Mouse (Mus musculus): ENCODE results near the gene Tmem248. TPM values are rescaled to one million over a fixed set of nuclear protein-coding genes. Genes with fewer than 3 reads are reported as not detected.
A peak's percentile ranks its signal among the peaks of the same experiment; 100 is the strongest.

Gene Tmem248
- total and polyA plus RNA-seq, 2 experiments from 2014 or later: 31.6 to 46.9 TPM

- peak; percentile 50; the same call in 1 of the 2 replicates for ATAC-seq (ENCODE audit: low FRiP score)
- Histone ChIP-seq H3K27me3 (ENCODE audit: insufficient read depth, low read length) (no peaks in the 10 kb centered on the region), H3K36me3 (ENCODE audit: insufficient read depth, low read length) (no peaks in the 10 kb centered on the region), H3K4me1 (ENCODE audit: insufficient read depth, low read length) (peaks cover 14% of the 10 kb centered on the region), H3K4me2 (ENCODE audit: low read depth, low read length, poor library complexity, severe bottlenecking) (peak overlapping the region; percentile 74), H3K9ac (replicated peaks; ENCODE audit: low read length, poor library complexity, severe bottlenecking) (peak overlapping the region; percentile 95), H3K27ac (ENCODE audit: low read depth, low read length) (peak overlapping the region; percentile 82), H3K9me3 (ENCODE audit: low read length) (no peaks in the 10 kb centered on the region), H3K4me3 (ENCODE audit: low read depth, low read length) (peak overlapping the region; percentile 98)
- DNase-seq (ENCODE audit: low spot score): peak; percentile 38
- no peak for TF ChIP-seq CTCF (IDR thresholded peaks at IDR 0.05)
- 2% methylated on average over 10 of the region's 10 CpGs for WGBS
These were observed 4.9 kb downstream of the Tmem248 start for GRCm38 (mm10) chr5:130221760-130222145.

DNA sequence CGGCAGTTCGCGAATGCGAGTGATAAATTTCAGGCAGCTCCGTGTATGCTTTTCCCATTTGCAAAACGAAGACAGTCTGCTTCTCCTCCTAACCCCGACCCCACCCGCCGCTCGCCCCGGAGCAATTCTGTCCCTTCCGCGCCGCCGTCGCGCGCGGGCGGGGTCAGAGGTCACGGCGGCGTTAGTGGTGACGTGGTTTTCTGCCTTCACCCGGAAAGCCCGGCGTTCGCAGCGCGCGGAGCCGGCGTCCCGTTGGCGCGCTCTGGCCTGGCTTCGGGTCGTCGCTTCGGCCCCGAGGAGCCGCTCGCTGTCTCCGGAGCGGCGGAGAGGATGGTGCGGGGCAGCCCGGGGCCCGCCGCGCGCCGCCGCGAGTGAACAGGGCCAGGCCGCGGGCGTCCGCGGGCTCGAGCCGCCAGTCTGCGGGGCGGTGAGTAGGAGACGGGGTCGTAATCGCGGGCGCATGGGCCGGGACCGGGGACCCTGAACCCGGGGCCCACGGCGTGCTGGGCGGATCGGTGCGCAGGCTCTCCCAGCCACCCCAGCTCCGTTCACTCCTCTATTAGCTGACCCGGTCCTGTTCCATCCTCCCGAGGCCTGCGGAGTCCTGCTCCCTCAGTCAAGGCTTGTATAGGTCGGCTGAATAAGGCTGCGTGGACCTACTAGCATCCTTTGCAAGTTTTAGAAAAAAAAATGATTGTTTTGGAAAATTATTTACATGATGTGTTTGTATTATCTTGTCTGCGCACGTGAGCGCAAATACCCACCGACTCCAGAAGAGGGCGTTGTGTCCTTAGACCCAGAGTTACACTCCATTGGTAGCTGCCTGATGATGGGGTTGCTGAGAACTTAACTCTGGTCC lies 5.5 kb downstream of the Tmem248 start:
- Histone ChIP-seq H3K27me3 (ENCODE audit: insufficient read depth, low read length) (no peaks in the 10 kb centered on the region), H3K36me3 (ENCODE audit: insufficient read depth, low read length) (no peaks in the 10 kb centered on the region), H3K27ac (ENCODE audit: low read depth, low read length) (peak overlapping the region; percentile 82), H3K4me1 (ENCODE audit: insufficient read depth, low read length) (peaks cover 14% of the 10 kb centered on the region), H3K4me3 (ENCODE audit: low read depth, low read length) (peak overlapping the region; percentile 98), H3K9me3 (ENCODE audit: low read length) (no peaks in the 10 kb centered on the region), H3K4me2 (ENCODE audit: low read depth, low read length, poor library complexity, severe bottlenecking) (peak overlapping the region; percentile 74), H3K9ac (replicated peaks; ENCODE audit: low read length, poor library complexity, severe bottlenecking) (peak overlapping the region; percentile 95)
- DNase-seq (ENCODE audit: low spot score) (peak; percentile 92), ATAC-seq (ENCODE audit: low FRiP score) (peak; percentile 86)
- TF ChIP-seq CTCF (IDR thresholded peaks at IDR 0.05): peak; percentile 67
- WGBS: under 1% methylated on average over 87 of the region's 88 CpGs

- 98% methylated on average over 3 of the region's 3 CpGs for WGBS
- Histone ChIP-seq H3K36me3 (ENCODE audit: insufficient read depth, low read length) (peaks cover 16% of the 10 kb centered on the region; the same call in 1 of the 2 replicates), H3K27ac (ENCODE audit: low read depth, low read length) (no peak overlapping the region), H3K4me2 (ENCODE audit: low read depth, low read length, poor library complexity, severe bottlenecking) (no peak overlapping the region), H3K27me3 (ENCODE audit: insufficient read depth, low read length) (no peaks in the 10 kb centered on the region), H3K4me3 (ENCODE audit: low read depth, low read length) (no peak overlapping the region), H3K9ac (replicated peaks; ENCODE audit: low read length, poor library complexity, severe bottlenecking) (no peak overlapping the region), H3K4me1 (ENCODE audit: insufficient read depth, low read length) (peaks cover 10% of the 10 kb centered on the region), H3K9me3 (ENCODE audit: low read length) (no peaks in the 10 kb centered on the region)
- no peak for DNase-seq (ENCODE audit: low spot score)
- no peak for ATAC-seq (ENCODE audit: low FRiP score)
- no peak for TF ChIP-seq CTCF (IDR thresholded peaks at IDR 0.05)
These were observed 9.9 kb downstream of the Tmem248 start for GRCm38 (mm10) chr5:130226790-130227189.

GRCm38 (mm10) chr5:130228120-130228519 lies 11.2 kb downstream of the Tmem248 start:
- no peaks in the 10 kb centered on the region for H3K27me3 ChIP-seq (ENCODE audit: insufficient read depth, low read length)
- no peak overlapping the region for H3K9ac ChIP-seq (replicated peaks; ENCODE audit: low read length, poor library complexity, severe bottlenecking)
- no peak for TF ChIP-seq CTCF (IDR thresholded peaks at IDR 0.05)
- no peak overlapping the region for H3K27ac ChIP-seq (ENCODE audit: low read depth, low read length)
- no peaks in the 10 kb centered on the region for H3K9me3 ChIP-seq (ENCODE audit: low read length)
- peaks cover 8% of the 10 kb centered on the region for H3K4me1 ChIP-seq (ENCODE audit: insufficient read depth, low read length)
- H3K4me2 ChIP-seq (ENCODE audit: low read depth, low read length, poor library complexity, severe bottlenecking): no peak overlapping the region
- H3K4me3 ChIP-seq (ENCODE audit: low read depth, low read length): no peak overlapping the region
- ATAC-seq (ENCODE audit: low FRiP score) (no peak), DNase-seq (ENCODE audit: low spot score) (no peak)
- peaks cover 29% of the 10 kb centered on the region for H3K36me3 ChIP-seq (ENCODE audit: insufficient read depth, low read length)
- 86% methylated on average over 4 of the region's 4 CpGs for WGBS

GRCm38 (mm10) chr5:130236302-130236701 lies 19.4 kb downstream of the Tmem248 start:
- Histone ChIP-seq H3K4me1 (ENCODE audit: insufficient read depth, low read length) (no peaks in the 10 kb centered on the region), H3K36me3 (ENCODE audit: insufficient read depth, low read length) (peaks cover 72% of the 10 kb centered on the region), H3K27me3 (ENCODE audit: insufficient read depth, low read length) (no peaks in the 10 kb centered on the region), H3K4me3 (ENCODE audit: low read depth, low read length) (no peak overlapping the region), H3K27ac (ENCODE audit: low read depth, low read length) (no peak overlapping the region), H3K9ac (replicated peaks; ENCODE audit: low read length, poor library complexity, severe bottlenecking) (no peak overlapping the region), H3K4me2 (ENCODE audit: low read depth, low read length, poor library complexity, severe bottlenecking) (no peak overlapping the region), H3K9me3 (ENCODE audit: low read length) (no peaks in the 10 kb centered on the region)
- TF ChIP-seq CTCF (IDR thresholded peaks at IDR 0.05): no peak
- WGBS: 95% methylated on average over 8 of the region's 8 CpGs
- ATAC-seq (ENCODE audit: low FRiP score) (no peak), DNase-seq (ENCODE audit: low spot score) (no peak)

DNA sequence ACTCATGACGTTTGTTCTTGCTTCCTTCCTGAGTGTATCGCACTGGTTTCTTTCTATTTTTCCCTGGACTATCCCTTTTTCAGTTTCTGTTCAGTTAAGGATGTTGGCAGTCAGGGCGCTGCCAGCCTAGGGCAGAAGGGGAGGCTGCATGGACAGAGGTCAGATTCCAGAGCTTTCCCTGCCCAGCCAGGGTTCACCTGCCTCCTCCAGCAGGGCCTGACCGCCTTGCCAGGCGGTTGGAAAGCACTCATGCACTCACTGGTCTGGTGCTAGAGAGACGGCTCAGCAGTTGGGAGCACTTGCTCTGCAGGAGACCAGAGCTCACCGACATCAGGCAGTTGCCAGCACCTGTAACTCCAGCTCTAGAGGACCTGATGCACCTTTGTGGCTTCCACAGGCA lies 22.4 kb downstream of the Tmem248 start:
- Histone ChIP-seq H3K9ac (replicated peaks; ENCODE audit: low read length, poor library complexity, severe bottlenecking) (no peak overlapping the region), H3K27me3 (ENCODE audit: insufficient read depth, low read length) (no peaks in the 10 kb centered on the region), H3K4me1 (ENCODE audit: insufficient read depth, low read length) (no peaks in the 10 kb centered on the region), H3K4me3 (ENCODE audit: low read depth, low read length) (no peak overlapping the region), H3K9me3 (ENCODE audit: low read length) (no peaks in the 10 kb centered on the region), H3K4me2 (ENCODE audit: low read depth, low read length, poor library complexity, severe bottlenecking) (no peak overlapping the region), H3K27ac (ENCODE audit: low read depth, low read length) (no peak overlapping the region), H3K36me3 (ENCODE audit: insufficient read depth, low read length) (peaks cover 58% of the 10 kb centered on the region)
- 92% methylated on average over 7 of the region's 7 CpGs for WGBS
- ATAC-seq (ENCODE audit: low FRiP score) (no peak), DNase-seq (ENCODE audit: low spot score) (no peak)
- TF ChIP-seq CTCF (IDR thresholded peaks at IDR 0.05): no peak
